Mouse (Mus musculus) midbrain, postnatal 0 days (tissue): ENCODE results near the gene Nanog. TPM values are rescaled to one million over a fixed set of nuclear protein-coding genes. Genes with fewer than 3 reads are reported as not detected.
A peak's percentile ranks its signal among the peaks of the same experiment; 100 is the strongest.

Experiments used
- ATAC-seq: fragments of 200-750 bp; cut with Nextera tagmentation; 2 replicates; pipeline ENCODE4 v1.8.0; 2017; ENCODE audit warnings: moderate number of reproducible peaks, mild to moderate bottlenecking, moderate TSS enrichment, moderate library complexity; ENCODE audit not compliant: low FRiP score
- DNase-seq: peaks from one replicate; pipeline ENCODE4 v3.0.0-alpha.2; 2015; ENCODE audit warnings: low spot score
- H3K27ac ChIP-seq: fragments of 300-500 bp; sonication (generic); 2 replicates; pipeline ENCODE4 v1.5.1; 2014; ENCODE audit warnings: low read depth, mild to moderate bottlenecking, low read length, mixed read lengths
- H3K27me3 ChIP-seq: fragments of 300-500 bp; sonication (generic); 2 replicates; pipeline ENCODE4 v1.6.1; 2014; ENCODE audit warnings: low read length, control low read depth, mixed read lengths; ENCODE audit not compliant: insufficient read depth
- H3K36me3 ChIP-seq: fragments of 300-500 bp; sonication (generic); 2 replicates; pipeline ENCODE4 v1.6.1; 2014; ENCODE audit warnings: low read length, control low read depth, mixed read lengths; ENCODE audit not compliant: insufficient read depth
- H3K4me1 ChIP-seq: fragments of 300-500 bp; sonication (generic); 2 replicates; pipeline ENCODE4 v1.6.1; 2014; ENCODE audit warnings: mild to moderate bottlenecking, control low read depth, antibody characterized with exemption, low read length, mixed read lengths; ENCODE audit not compliant: insufficient read depth
- H3K4me2 ChIP-seq: fragments of 300-500 bp; sonication (generic); 2 replicates; pipeline ENCODE4 v1.6.1; 2014; ENCODE audit warnings: low read depth, mild to moderate bottlenecking, low read length, mixed read lengths; ENCODE audit not compliant: poor library complexity, severe bottlenecking
- H3K4me3 ChIP-seq: fragments of 300-500 bp; sonication (generic); 2 replicates; pipeline ENCODE4 v1.5.1; 2014; ENCODE audit warnings: low read depth, mild to moderate bottlenecking, low read length, moderate library complexity
- H3K9ac ChIP-seq: fragments of 300-500 bp; sonication (generic); replicated peaks from 2 replicates; pipeline ENCODE4 v1.6.1; 2014; ENCODE audit warnings: mild to moderate bottlenecking, low read length, moderate library complexity, mixed read lengths; ENCODE audit not compliant: poor library complexity, severe bottlenecking
- H3K9me3 ChIP-seq: fragments of 300-500 bp; sonication (generic); 2 replicates; pipeline ENCODE4 v1.6.1; 2016; ENCODE audit warnings: low read length, control low read depth
- CTCF ChIP-seq: IDR thresholded peaks from 2 replicates; pipeline ENCODE4 v1.5.1; 2016; ENCODE audit warnings: antibody characterized with exemption, mild to moderate bottlenecking
- WGBS: fragments of 180-500 bp; shearing (Covaris S2); extraction: QIAGEN DNeasy Blood & Tissue Kit; methylation state at CpG from one replicate; pipeline ENCODE4 v1.1.7; 2014; 5-methylcytosine and 5-hydroxymethylcytosine counted together
- polyA plus RNA-seq: library from polyadenylated mRNA; unstranded; fragments of >200 nt; fragmentation: Nextera tagmentation; extraction: Ambion mirVana; gene quantifications from 2 replicates; pipeline ENCODE4 v1.2.1, GENCODE M21; 2015
- total RNA-seq: library from RNA; depleted of rRNA; stranded (reverse); fragments of >200 nt; gene quantifications from 2 replicates; pipeline ENCODE4 v1.2.3, GENCODE M21; 2014; rRNA removed

Gene Nanog
- total RNA-seq, result 0.09 and 0.16 TPM in 2 replicates
- polyA plus RNA-seq, result 0.07 and 0.10 TPM in 2 replicates

DNA sequence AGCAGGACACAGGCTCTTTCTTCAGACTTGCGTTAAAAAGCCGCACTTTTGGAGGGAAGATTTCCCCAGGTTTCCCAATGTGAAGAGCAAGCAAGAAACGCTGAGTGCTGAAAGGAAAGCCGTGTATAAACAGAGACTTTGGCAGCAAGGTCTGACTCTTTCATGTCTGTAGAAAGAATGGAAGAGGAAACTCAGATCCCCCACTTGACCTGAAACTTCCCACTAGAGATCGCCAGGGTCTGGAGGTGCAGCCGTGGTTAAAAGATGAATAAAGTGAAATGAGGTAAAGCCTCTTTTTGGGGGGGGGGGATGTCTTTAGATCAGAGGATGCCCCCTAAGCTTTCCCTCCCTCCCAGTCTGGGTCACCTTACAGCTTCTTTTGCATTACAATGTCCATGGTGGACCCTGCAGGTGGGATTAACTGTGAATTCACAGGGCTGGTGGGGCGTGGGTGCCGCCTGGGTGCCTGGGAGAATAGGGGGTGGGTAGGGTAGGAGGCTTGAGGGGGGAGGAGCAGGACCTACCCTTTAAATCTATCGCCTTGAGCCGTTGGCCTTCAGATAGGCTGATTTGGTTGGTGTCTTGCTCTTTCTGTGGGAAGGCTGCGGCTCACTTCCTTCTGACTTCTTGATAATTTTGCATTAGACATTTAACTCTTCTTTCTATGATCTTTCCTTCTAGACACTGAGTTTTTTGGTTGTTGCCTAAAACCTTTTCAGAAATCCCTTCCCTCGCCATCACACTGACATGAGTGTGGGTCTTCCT is at the start of gene Nanog:
Gene Nanog (plus strand): TSS at position 454 of the 765 bp plus-strand sequence.
- no peaks in the 10 kb centered on the region for H3K36me3 ChIP-seq
- H3K4me2 ChIP-seq, result no peak within 1 kb of the TSS
- no peak for ATAC-seq
- no peaks in the 10 kb centered on the region for H3K9me3 ChIP-seq
- H3K4me1 ChIP-seq, result no peaks in the 10 kb centered on the region
- H3K9ac ChIP-seq, result no peak within 1 kb of the TSS
- no peak for TF ChIP-seq CTCF
- H3K27me3 ChIP-seq, result no peaks in the 10 kb centered on the region
- 23% methylated on average over 12 of the region's 12 CpGs for WGBS
- no peak within 1 kb of the TSS for H3K4me3 ChIP-seq
- no peak for DNase-seq
- H3K27ac ChIP-seq, result no peak within 1 kb of the TSS

DNA sequence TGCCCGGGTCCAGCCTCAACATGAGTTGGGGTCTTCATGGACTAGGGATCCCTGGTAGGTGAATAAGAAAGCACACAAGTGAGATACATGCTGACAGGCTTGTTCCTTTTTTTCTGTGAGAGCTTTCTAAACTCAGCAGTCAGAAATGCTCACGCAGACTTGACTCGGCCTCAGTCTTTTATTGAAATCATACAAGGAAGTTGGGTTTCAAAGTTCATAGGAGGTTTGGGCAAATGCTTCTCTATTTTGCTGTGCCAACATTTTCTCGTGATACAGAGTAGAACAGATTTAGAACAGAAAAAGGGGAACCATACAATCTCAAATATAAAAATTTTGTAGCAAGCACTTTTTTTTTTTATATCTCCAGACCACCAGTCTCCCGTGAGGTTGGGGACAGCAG is 49.7 kb upstream of the Nanog start:
- Histone ChIP-seq H3K4me1 (no peaks in the 10 kb centered on the region), H3K4me3 (no peak overlapping the region), H3K27me3 (no peaks in the 10 kb centered on the region), H3K36me3 (no peaks in the 10 kb centered on the region), H3K9me3 (no peaks in the 10 kb centered on the region), H3K9ac (no peak overlapping the region), H3K4me2 (no peak overlapping the region), H3K27ac (no peak overlapping the region)
- no peak for DNase-seq
- 87% methylated on average over 5 of the region's 5 CpGs for WGBS
- ATAC-seq, result no peak
- no peak for TF ChIP-seq CTCF

DNA sequence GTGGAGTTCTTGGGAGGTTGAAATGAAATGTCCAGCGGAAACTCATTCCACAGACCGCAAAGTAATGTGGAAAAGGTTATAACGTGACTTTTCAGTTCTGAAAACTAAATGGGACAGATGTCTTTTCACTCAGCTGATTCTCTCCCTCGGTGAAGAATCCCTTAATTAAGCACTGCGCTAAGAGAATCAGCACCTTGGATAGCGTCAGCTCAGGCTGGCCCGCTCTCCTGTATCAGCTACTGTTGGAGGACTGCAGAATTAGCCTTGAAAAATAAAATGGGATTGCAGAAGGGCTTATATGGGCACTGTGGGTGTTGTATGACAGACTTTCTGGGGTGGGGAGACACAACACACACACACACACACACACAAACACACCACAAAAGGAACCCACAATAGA is 47.7 kb upstream of the Nanog start:
- 26% methylated on average over 7 of the region's 7 CpGs for WGBS
- Histone ChIP-seq H3K4me1 (no peaks in the 10 kb centered on the region), H3K4me2 (no peak overlapping the region), H3K9me3 (no peaks in the 10 kb centered on the region), H3K9ac (no peak overlapping the region), H3K4me3 (no peak overlapping the region), H3K36me3 (no peaks in the 10 kb centered on the region), H3K27me3 (no peaks in the 10 kb centered on the region), H3K27ac (no peak overlapping the region)
- ATAC-seq (no peak), DNase-seq (peak; percentile 40)
- TF ChIP-seq CTCF, result no peak

DNA sequence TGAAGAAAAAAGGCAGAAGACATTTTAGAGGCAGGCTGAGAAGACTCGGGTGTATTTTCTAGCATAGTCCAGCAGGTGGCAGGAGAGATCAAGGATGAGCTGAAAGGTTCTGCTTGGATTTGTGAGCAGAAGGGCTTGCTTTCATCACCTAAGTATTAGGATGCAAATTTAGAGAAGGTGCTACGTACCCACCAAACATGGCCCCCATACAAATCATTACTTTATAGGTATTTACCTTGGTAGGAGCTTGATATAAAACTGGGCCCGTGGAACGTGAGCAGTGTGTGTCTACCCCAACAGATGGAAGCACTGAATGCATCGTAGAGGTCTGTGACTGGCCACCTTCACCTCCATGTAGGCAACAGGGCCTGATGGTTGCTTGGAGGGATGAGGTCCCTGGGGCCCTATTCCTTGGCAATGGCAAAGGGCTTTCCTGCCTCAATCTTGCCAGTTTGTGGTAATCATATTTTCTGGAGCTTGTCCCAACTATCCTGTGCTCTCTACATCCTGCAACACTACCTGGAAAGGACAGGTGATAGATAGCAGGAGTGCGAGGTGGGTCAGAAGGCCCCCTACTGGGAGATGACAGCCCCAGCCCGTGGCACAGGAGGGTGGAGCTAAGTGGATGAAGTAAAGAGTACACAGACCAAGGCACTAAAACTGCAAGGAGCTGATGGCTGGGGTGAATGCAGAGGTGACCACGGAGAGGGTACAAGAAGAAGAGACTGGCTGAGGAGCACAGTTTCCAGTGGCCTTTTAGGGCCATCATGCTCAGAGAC is 46.5 kb upstream of the Nanog start:
- Histone ChIP-seq H3K27ac (no peak overlapping the region), H3K4me1 (no peaks in the 10 kb centered on the region), H3K36me3 (no peaks in the 10 kb centered on the region), H3K4me3 (no peak overlapping the region), H3K4me2 (no peak overlapping the region), H3K9ac (no peak overlapping the region), H3K9me3 (no peaks in the 10 kb centered on the region), H3K27me3 (no peaks in the 10 kb centered on the region)
- peak; percentile 86 for TF ChIP-seq CTCF
- WGBS, result 41% methylated on average over 8 of the region's 8 CpGs
- peak; percentile 75 for ATAC-seq
- peak; percentile 82 for DNase-seq

GRCm38 (mm10) chr6:122662551-122663264 is 44.6 kb upstream of the Nanog start:
- DNase-seq, result no peak
- WGBS, result 38% methylated on average over 22 of the region's 22 CpGs

More at GRCm38 (mm10) chr6:122662551-122663264, 44.6 kb upstream of the Nanog start:
- Histone ChIP-seq H3K36me3 (no peaks in the 10 kb centered on the region), H3K9me3 (no peaks in the 10 kb centered on the region), H3K4me3 (no peak overlapping the region), H3K27me3 (no peaks in the 10 kb centered on the region), H3K9ac (no peak overlapping the region), H3K27ac (no peak overlapping the region), H3K4me2 (no peak overlapping the region), H3K4me1 (no peaks in the 10 kb centered on the region)
- no peak for ATAC-seq
- TF ChIP-seq CTCF, result no peak
